ENCODE assay signal across 7 mouse cellular contexts in the genomic region with DNA sequence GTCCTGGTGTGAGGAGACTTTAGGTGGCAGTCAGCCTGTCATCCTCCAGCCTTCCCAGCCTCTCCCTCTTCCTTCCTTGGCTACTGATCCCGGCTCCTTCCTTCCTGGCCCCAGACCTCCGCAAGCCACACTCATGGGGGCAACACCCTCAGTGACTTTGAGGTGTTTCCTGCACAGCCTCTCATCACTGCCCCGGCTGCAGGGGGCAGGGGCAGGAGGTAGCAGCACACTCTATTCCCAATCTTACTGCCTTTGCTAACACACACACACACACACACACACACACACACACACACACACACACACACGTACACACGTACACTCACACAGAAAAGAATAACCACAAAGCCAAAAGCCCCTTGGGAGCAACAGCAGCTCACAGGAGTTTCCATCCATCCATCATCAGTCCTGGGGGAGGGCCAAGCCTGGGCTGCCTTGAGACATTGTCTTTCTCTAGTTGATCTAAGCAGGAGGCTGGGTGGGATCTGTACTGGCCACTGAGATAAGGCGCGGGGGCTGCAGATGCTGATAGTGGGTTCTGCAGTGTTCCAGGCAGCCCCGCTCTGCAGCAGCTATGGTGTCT. TPM values are rescaled to one million over a fixed set of nuclear protein-coding genes. Genes with fewer than 3 reads are reported as not detected.
A peak's percentile ranks its signal among the peaks of the same experiment; 100 is the strongest.
DNase-seq lines count a peak whose midpoint lies in the region; ATAC-seq lines count a peak whose summit lies in the region.

No protein-coding gene starts in this region.

- no peak overlapping the region for H3K4me3 ChIP-seq in forebrain, embryonic 16.5 days (replicated peaks; ENCODE audit: low read length)
- H3K4me3 ChIP-seq in stomach, embryonic 16.5 days (replicated peaks; ENCODE audit: low read length), result no peak overlapping the region

- H3K9ac ChIP-seq in forebrain, embryonic 16.5 days (replicated peaks; ENCODE audit: low read depth, low read length), result no peak overlapping the region
- H3K9ac ChIP-seq in stomach, embryonic 16.5 days (ENCODE audit: low read length), result 0 out of 2 replicates have a peak overlapping the region, but pooled peaks have one; percentile 39

- H3K27me3 ChIP-seq in forebrain, embryonic 16.5 days (replicated peaks; ENCODE audit: control insufficient read depth, insufficient read depth, low read length), result peaks cover 20% of the 10 kb centered on the region
- H3K27me3 ChIP-seq in stomach, embryonic 16.5 days (ENCODE audit: control insufficient read depth, insufficient read depth, low read length), result peaks cover 9% of the 10 kb centered on the region; the same call in 1 of the 2 replicates

- peak; percentile 56 to 68 for DNase-seq in spleen, postnatal 4 days (ENCODE audit: low spot score in 2 of 2)
- no peak for DNase-seq in spleen, postnatal 14 days (ENCODE audit: low spot score in 2 of 2)
- DNase-seq in kidney, postnatal 36 days, result peak; percentile 80 to 87
- DNase-seq in frontal cortex, postnatal 10 days (ENCODE audit: low spot score in 2 of 2), result no peak

- H3K9me3 ChIP-seq in forebrain, embryonic 16.5 days (ENCODE audit: control insufficient read depth, low read length), result no peaks in the 10 kb centered on the region
- no peaks in the 10 kb centered on the region for H3K9me3 ChIP-seq in stomach, embryonic 16.5 days (replicated peaks; ENCODE audit: control insufficient read depth, low read length)

- no peak for ATAC-seq in forebrain, embryonic 16.5 days
- 0 out of 2 replicates have a peak, but pooled peaks have one; percentile 27 for ATAC-seq in stomach, embryonic 16.5 days (ENCODE audit: insufficient read depth, low FRiP score)
- no peak for ATAC-seq in activated CD4-positive, CD25-positive, alpha-beta regulatory T cell, adult 4 months

- peak overlapping the region; percentile 51; the same call in 1 of the 2 replicates for H3K27ac ChIP-seq in forebrain, embryonic 16.5 days (ENCODE audit: low read length)
- no peak overlapping the region; the same call in 1 of the 2 replicates for H3K27ac ChIP-seq in stomach, embryonic 16.5 days (ENCODE audit: low read length)

- 52% methylated on average over 8 of the region's 8 CpGs for WGBS in forebrain, embryonic 16.5 days
- WGBS in stomach, embryonic 16.5 days, result 16% methylated on average over 8 of the region's 8 CpGs

- no peaks in the 10 kb centered on the region for H3K36me3 ChIP-seq in forebrain, embryonic 16.5 days (ENCODE audit: control insufficient read depth, insufficient read depth)
- no peaks in the 10 kb centered on the region for H3K36me3 ChIP-seq in stomach, embryonic 16.5 days (ENCODE audit: control insufficient read depth, insufficient read depth, low read length)

- H3K4me1 ChIP-seq in forebrain, embryonic 16.5 days (replicated peaks; ENCODE audit: control insufficient read depth, insufficient read depth, low read length), result peaks cover 4% of the 10 kb centered on the region
- H3K4me1 ChIP-seq in stomach, embryonic 16.5 days (ENCODE audit: control insufficient read depth, insufficient read depth, low read length), result peaks cover 23% of the 10 kb centered on the region

- H3K4me2 ChIP-seq in forebrain, embryonic 16.5 days (ENCODE audit: low read length), result no peak overlapping the region
- H3K4me2 ChIP-seq in stomach, embryonic 16.5 days (ENCODE audit: low read depth, low read length), result no peak overlapping the region

RNA-seq across cellular contexts. Expression of gene Tnfaip2, which starts 7.4 kb away (rescaled TPM):
- polyA plus RNA-seq in forebrain, embryonic 16.5 days (2015; fragmentation: Nextera tagmentation; extraction: Ambion mirVana), result 0.63 and 0.84 TPM in 2 replicates
- polyA plus RNA-seq in stomach, embryonic 16.5 days (2015; fragmentation: Nextera tagmentation; extraction: Ambion mirVana), result 11.2 and 12.8 TPM in 2 replicates
- not detected for polyA plus RNA-seq in activated CD4-positive, CD25-positive, alpha-beta regulatory T cell, adult 4 months (2017; shearing (Covaris generic))

RNA-seq across cellular contexts. Expression of gene Exoc3l4, which starts 18.0 kb away (rescaled TPM):
- polyA plus RNA-seq in forebrain, embryonic 16.5 days (2015; fragmentation: Nextera tagmentation; extraction: Ambion mirVana), result 1.9 and 2.5 TPM in 2 replicates
- 9.0 and 9.6 TPM in 2 replicates for polyA plus RNA-seq in stomach, embryonic 16.5 days (2015; fragmentation: Nextera tagmentation; extraction: Ambion mirVana)
- not detected for polyA plus RNA-seq in activated CD4-positive, CD25-positive, alpha-beta regulatory T cell, adult 4 months (2017; shearing (Covaris generic))

RNA-seq across cellular contexts. Expression of gene Lbhd2, which starts 28.2 kb away (rescaled TPM):
- 1.3 and 4.5 TPM in 2 replicates for polyA plus RNA-seq in forebrain, embryonic 16.5 days (2015; fragmentation: Nextera tagmentation; extraction: Ambion mirVana)
- 1.4 and 1.6 TPM in 2 replicates for polyA plus RNA-seq in stomach, embryonic 16.5 days (2015; fragmentation: Nextera tagmentation; extraction: Ambion mirVana)
- polyA plus RNA-seq in activated CD4-positive, CD25-positive, alpha-beta regulatory T cell, adult 4 months (2017; shearing (Covaris generic)), result not detected

RNA-seq across cellular contexts. Expression of gene Gm266, which starts 50.8 kb away (rescaled TPM):
- 0.23 and 1.1 TPM in 2 replicates for polyA plus RNA-seq in forebrain, embryonic 16.5 days (2015; fragmentation: Nextera tagmentation; extraction: Ambion mirVana)
- polyA plus RNA-seq in stomach, embryonic 16.5 days (2015; fragmentation: Nextera tagmentation; extraction: Ambion mirVana), result 12.9 and 15.2 TPM in 2 replicates
- polyA plus RNA-seq in activated CD4-positive, CD25-positive, alpha-beta regulatory T cell, adult 4 months (2017; shearing (Covaris generic)), result not detected

RNA-seq across cellular contexts. Expression of gene Cdc42bpb, which starts 57.3 kb away (rescaled TPM):
- polyA plus RNA-seq in forebrain, embryonic 16.5 days (2015; fragmentation: Nextera tagmentation; extraction: Ambion mirVana), result 33.6 and 39.9 TPM in 2 replicates
- polyA plus RNA-seq in stomach, embryonic 16.5 days (2015; fragmentation: Nextera tagmentation; extraction: Ambion mirVana), result 29.3 and 32.9 TPM in 2 replicates
- polyA plus RNA-seq in activated CD4-positive, CD25-positive, alpha-beta regulatory T cell, adult 4 months (2017; shearing (Covaris generic)), result under 1 TPM; 0.25 to 0.27 TPM

Comparison
In these comparisons a context has a peak if more than half of its experiments do, and no peak if none do; other contexts are left out.
1. DNase-seq: peak in spleen, postnatal 4 days (2 of 2) and kidney, postnatal 36 days (2 of 2); none in spleen, postnatal 14 days (0 of 2) and frontal cortex, postnatal 10 days (0 of 2).